Mouse (Mus musculus) ovary, postnatal 36 days (tissue): Measurements from ENCODE around the gene 2210408I21Rik.
"Not testable (repeated sequence)": the region's sequence is repeated elsewhere in the genome, so short reads cannot be mapped to it uniquely, and the experiment has no call there.

Source experiments
- DNase-seq: peaks from one replicate; pipeline ENCODE4 v3.0.0; 2022; ENCODE audit warnings: low spot score, mixed read lengths

Gene 2210408I21Rik

GRCm38 (mm10) chr13:77134931-77135620, at the start of gene 2210408I21Rik, which contains the start of gene Slf1:
Gene 2210408I21Rik (plus strand): TSS chr13:77135540.
Gene Slf1 (minus strand): TSS chr13:77135473.
- peak; percentile 86 for DNase-seq

DNA sequence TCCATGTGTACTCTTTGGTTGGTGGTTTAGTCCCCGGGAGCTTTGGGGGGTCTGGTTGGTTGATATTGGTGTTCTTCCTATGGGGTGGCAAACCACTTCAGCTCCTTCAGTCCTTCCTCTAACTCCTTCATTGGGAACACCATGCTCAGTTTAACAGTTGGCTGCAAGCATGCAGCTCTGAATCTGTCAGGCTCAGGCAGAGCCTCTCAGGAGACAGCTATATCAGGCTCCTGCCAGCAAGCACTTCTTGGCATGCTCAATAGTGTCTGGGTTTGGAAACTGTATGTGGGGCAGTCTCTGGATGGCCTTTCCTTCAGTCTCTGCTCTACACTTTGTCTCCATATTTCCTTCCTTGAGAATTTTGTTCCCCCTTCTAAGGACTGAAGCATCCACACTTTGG, 42.5 kb upstream of the 2210408I21Rik start:
- not testable (repeated sequence) for DNase-seq

DNA sequence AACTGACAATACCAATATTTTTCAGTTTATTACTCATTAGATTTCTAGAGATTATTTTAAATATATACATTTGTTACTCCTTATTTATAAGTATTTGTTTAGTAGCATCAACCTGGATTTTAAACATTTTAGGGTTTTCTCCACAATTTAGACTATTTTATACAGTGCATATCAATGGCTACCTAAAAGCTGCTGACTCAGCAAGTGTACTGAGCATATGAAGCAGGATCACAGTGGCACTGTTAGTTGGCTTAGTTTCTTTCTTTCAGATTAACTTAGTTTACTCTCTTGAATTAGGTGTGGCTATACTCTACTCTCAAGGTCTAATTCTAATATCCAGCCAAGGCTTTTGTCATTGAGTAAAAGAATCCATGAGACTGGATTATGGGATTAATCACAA, 27.6 kb upstream of the 2210408I21Rik start:
- DNase-seq = no peak

DNA sequence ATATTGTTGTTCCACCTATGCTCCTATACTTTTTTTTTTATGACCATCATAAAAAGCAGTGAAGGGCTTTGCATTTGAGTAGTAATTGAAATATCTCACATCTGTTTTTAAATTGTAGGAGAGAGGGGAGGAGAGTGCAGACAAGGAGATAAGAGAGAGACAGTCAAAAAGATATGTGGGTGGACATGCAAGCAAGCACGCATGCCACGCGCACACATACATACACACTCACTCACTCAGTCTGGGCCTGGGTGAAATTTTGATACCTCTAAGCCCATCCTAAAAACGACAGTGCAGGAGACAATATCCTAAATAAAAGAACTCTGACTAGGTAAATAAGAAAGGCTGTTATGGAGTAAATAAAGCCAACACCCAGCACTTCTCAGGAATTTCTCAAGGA, 16.6 kb upstream of the 2210408I21Rik start:
- no peak for DNase-seq

GRCm38 (mm10) chr13:77125159-77125558, 10.2 kb upstream of the 2210408I21Rik start:
- DNase-seq = no peak

DNA sequence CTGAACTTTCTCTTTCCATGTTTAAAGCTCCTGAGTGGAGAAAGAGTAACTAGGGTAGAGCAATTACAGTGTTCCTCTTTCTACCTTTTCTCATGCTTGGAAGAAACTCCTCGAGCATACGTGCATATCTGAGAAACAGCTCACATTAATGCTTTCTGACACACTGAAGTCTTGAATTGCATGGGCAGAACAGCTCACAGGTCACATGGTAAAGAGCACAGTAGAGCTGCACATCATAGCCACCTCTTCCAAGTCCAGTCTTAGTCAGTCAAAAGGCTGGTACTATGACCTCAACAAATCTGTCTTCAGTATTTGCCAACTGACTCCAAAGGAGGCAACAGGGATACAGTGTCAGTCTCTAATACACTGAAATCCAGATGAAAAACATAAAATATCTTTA, 7.1 kb upstream of the 2210408I21Rik start:
- no peak for DNase-seq

- no peak for DNase-seq
These were observed 4.2 kb upstream of the 2210408I21Rik start for GRCm38 (mm10) chr13:77131132-77131531.

DNA sequence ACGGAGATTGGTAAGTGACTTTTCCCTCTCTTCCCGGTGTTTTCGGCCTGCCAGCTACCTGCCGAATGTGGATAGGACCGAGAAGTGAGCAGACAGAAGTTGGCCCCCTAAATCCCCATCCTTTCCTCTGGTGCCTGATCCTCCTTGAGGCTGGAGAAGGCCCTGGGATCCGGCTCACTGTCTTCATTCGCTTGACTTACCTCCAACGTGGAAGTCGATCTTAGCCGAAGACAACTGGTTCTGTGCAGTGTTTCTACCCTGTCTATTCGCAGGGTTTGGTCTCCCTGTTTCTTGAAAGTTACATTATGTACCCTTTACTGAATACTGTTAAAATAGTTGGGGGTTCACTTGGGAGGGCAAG, 261 bp downstream of the 2210408I21Rik start:
- no peak for DNase-seq

- no peak for DNase-seq
These were observed 5.5 kb downstream of the 2210408I21Rik start for GRCm38 (mm10) chr13:77140890-77141289.

DNA sequence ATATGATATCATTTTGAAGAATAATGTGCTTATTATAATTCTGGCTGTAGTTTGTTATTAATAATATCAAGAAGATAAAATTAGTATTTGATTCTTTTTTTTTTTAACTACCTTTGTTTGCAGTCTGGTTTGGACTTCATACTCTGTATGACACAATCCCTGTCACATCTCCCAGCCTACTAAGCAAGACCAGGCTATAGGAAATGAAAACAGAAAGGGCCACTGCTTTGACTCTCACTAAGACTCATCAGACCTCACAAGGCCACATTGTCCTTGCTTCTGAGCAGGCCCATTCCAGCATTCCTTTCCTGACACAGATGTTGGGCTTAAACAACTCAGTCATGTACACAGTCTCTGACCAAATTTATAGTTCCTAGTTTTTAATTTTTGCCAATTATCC, 42.6 kb downstream of the 2210408I21Rik start:
- no peak for DNase-seq

- no peak for DNase-seq
These were observed 55.3 kb downstream of the 2210408I21Rik start for GRCm38 (mm10) chr13:77190606-77191005.

GRCm38 (mm10) chr13:77192201-77192600, 56.9 kb downstream of the 2210408I21Rik start:
- DNase-seq = no peak

GRCm38 (mm10) chr13:77208764-77209418, 73.6 kb downstream of the 2210408I21Rik start:
- no peak for DNase-seq

DNA sequence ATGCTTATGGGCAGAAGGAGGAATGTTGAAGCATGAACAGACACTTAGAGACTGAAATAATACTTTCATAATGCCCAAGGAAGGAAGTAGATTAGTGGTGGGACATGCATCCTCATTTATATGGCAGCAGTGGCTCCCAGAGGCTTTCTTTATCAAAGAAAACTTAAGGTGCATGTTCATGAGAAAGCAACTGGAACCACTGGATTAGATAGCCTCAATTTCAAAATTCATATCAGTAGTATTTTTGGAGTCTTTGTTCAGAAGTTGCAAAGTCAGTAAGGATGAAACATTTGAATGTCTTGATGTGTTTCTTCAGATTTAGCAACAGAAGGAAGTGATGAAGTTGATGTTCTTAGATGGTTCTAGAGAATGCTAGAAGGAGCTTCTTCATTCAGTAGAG, 77.9 kb downstream of the 2210408I21Rik start:
- DNase-seq = no peak

DNA sequence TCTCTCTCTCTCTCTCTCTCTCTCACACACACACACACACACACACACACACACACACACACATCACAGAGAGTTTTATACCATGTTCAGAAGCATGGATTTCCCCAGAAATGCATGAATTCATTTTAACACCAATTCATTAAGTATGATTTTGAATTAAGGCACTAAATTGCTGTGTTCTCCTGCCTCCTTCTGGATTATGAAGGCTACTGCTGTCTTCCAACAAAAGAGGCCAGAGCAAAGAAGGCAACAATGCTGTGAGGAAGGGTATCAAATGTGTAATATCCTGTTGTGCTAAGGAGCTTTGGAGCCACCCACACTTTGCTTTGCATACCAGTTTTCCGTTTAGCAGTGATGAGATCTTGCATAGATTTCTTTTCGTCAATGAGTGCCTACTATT, 80.1 kb downstream of the 2210408I21Rik start:
- DNase-seq = no peak

- DNase-seq = no peak
These were observed 82.4 kb downstream of the 2210408I21Rik start for GRCm38 (mm10) chr13:77217672-77218280.

DNA sequence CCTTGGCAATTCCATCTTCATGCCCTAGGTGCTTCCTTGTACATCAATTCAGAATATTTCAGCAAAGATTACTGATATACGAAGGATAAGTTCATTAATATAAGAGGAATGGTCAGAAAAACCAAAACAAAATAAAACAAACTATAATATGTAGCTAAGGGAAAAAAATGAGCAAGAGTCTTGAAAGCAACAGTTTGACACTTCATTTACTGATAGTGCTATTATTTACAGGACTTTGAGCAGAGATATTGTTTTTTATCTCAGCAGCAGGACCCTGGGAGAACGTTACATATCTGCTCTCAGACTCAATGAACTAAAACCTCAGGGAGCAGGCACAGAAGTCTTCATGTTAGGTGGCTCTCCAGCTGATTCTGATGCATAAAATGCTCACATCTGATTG, 85.7 kb downstream of the 2210408I21Rik start:
- no peak for DNase-seq

- DNase-seq = no peak
These were observed 121.2 kb downstream of the 2210408I21Rik start for GRCm38 (mm10) chr13:77256541-77256940.

DNA sequence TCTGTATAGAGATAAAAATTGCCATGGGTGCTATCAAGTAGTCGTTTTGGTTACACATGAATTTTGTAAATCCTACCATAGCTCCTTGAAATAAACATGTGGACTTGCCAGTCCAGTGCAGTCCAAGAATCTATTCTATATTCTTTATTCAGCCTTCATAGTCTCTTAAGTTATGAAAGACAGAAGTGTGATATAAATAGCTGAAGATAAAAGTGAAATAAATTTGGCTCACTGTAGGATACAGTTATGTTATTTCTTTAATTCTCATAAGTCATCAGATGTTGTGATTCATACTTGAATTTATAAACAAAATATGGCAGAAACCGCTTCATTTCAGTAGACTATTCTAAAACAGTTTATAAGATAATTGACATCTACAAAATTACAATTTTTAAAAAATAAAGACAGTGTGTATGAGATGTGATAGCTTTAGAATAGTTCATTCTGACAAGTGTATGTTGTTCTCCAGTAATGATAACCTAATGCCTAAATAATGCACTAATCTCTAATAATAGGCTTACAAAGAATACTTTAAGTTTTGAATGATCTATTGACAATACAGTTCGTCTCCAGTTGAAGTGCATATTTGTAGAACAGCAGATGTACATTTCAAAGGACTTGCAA, 127.5 kb downstream of the 2210408I21Rik start:
- no peak for DNase-seq

GRCm38 (mm10) chr13:77263400-77264179, 128.2 kb downstream of the 2210408I21Rik start:
- DNase-seq = no peak

DNA sequence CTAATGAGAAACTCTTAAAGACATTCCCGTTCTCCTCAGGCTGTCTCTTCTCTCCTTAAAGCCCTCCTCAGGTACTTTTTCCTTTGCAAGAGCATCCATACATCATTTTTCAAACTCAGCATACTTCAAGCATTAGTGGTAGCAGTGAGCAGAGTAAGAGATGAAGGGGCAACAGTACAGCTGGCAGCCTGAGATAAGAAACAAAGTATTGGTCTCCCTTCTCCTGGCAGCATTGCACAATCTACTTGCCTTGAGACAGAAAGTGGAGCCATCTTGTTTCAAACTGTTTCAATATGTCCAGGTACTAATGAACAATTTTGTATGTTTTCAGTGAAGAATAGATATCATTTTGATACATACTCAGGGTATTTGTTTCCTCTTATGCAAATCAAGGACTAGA, 129.1 kb downstream of the 2210408I21Rik start:
- DNase-seq = no peak

GRCm38 (mm10) chr13:77275172-77275747, 139.9 kb downstream of the 2210408I21Rik start:
- DNase-seq = no peak
